Mouse (Mus musculus) small intestine, adult 2 months (tissue): ENCODE data around the gene Stom. TPM values are rescaled to one million over a fixed set of nuclear protein-coding genes. Genes with fewer than 3 reads are reported as not detected.

ENCODE experiments used
- H3K27ac ChIP-seq: fragments of 200-500 bp; 2 replicates; pipeline ENCODE4 v1.5.1; 2012; ENCODE audit warnings: low read depth, low read length, control low read depth, inconsistent platforms; ENCODE audit not compliant: insufficient read depth
- H3K27me3 ChIP-seq: fragments of 200-500 bp; 2 replicates; pipeline ENCODE4 v1.6.1; 2012; ENCODE audit warnings: mild to moderate bottlenecking, moderate library complexity, low read length, inconsistent platforms; ENCODE audit not compliant: control insufficient read depth, insufficient read depth
- H3K36me3 ChIP-seq: fragments of 200-500 bp; 2 replicates; pipeline ENCODE4 v1.6.1; 2012; ENCODE audit warnings: mild to moderate bottlenecking, low read length, control low read depth, inconsistent platforms; ENCODE audit not compliant: control insufficient read depth, insufficient read depth
- H3K4me1 ChIP-seq: fragments of 200-500 bp; 2 replicates; pipeline ENCODE4 v1.6.1; 2012; ENCODE audit warnings: low read length, inconsistent platforms, mixed read lengths; ENCODE audit not compliant: control insufficient read depth, insufficient read depth, insufficient read length
- H3K4me3 ChIP-seq: fragments of 200-500 bp; 2 replicates; pipeline ENCODE4 v1.5.1; 2012; ENCODE audit warnings: low read depth, mild to moderate bottlenecking, control low read depth, inconsistent platforms, low read length, moderate library complexity
- CTCF ChIP-seq: fragments of 200-500 bp; IDR thresholded peaks from 2 replicates; pipeline ENCODE4 v1.5.1; 2012; ENCODE audit warnings: low read depth, mild to moderate bottlenecking, control low read depth, inconsistent platforms, low read length, moderate library complexity, mixed read lengths; ENCODE audit not compliant: insufficient replicate concordance, insufficient read length; ENCODE audit errors: extremely low read depth
- POLR2A ChIP-seq: fragments of 200-500 bp; IDR thresholded peaks from 2 replicates; pipeline ENCODE4 v1.6.1; 2012; ENCODE audit warnings: low read depth, mild to moderate bottlenecking, control low read depth, inconsistent platforms, low read length, moderate library complexity
- WGBS: fragments of 180-500 bp; shearing (Covaris S2); methylation state at CpG from one replicate; pipeline ENCODE4 v1.1.7; 2018; 5-methylcytosine and 5-hydroxymethylcytosine counted together
- polyA plus RNA-seq: library from polyadenylated mRNA; depleted of rRNA; stranded (reverse); fragments of >200 nt; gene quantifications from 2 replicates; pipeline ENCODE4 v1.2.3, GENCODE M21; 2012; rRNA removed

Stom gene
- polyA plus RNA-seq, 1 experiment, result 55.4 TPM

DNA sequence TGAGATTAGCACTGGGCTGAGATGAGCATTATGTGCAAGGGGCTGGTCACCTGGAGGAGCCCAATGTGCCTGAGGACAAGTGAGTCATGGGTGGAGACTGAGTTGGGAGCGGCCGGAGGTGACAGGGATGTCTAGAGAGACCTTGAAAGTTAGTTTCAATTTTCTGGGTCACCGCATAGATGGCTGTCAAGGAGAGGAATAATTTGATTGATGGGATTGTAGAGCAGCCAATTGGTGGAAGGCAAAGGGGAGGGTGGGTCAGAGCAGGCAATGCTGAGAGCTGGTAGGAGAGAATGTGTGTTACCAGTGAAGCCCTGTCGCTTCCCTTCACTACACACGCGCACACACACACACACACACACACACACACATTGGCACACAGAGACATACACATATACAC, 67.6 kb downstream of the Stom start:
- no peak for TF ChIP-seq CTCF
- no peak for TF ChIP-seq POLR2A
- WGBS, result 64% methylated on average over 6 of the region's 6 CpGs
- Histone ChIP-seq H3K4me1 (peaks cover 55% of the 10 kb centered on the region), H3K4me3 (no peak overlapping the region), H3K27me3 (no peaks in the 10 kb centered on the region), H3K36me3 (no peaks in the 10 kb centered on the region), H3K27ac (peak overlapping the region; percentile 82)

GRCm38 (mm10) chr2:35267876-35268566, 68.8 kb downstream of the Stom start:
- Histone ChIP-seq H3K4me1 (peaks cover 47% of the 10 kb centered on the region), H3K4me3 (peak overlapping the region; percentile 32; the same call in 1 of the 2 replicates), H3K36me3 (no peaks in the 10 kb centered on the region), H3K27ac (peak overlapping the region; percentile 82), H3K27me3 (no peaks in the 10 kb centered on the region)
- 30% methylated on average over 10 of the region's 10 CpGs for WGBS
- TF ChIP-seq POLR2A, result no peak
- no peak for TF ChIP-seq CTCF

DNA sequence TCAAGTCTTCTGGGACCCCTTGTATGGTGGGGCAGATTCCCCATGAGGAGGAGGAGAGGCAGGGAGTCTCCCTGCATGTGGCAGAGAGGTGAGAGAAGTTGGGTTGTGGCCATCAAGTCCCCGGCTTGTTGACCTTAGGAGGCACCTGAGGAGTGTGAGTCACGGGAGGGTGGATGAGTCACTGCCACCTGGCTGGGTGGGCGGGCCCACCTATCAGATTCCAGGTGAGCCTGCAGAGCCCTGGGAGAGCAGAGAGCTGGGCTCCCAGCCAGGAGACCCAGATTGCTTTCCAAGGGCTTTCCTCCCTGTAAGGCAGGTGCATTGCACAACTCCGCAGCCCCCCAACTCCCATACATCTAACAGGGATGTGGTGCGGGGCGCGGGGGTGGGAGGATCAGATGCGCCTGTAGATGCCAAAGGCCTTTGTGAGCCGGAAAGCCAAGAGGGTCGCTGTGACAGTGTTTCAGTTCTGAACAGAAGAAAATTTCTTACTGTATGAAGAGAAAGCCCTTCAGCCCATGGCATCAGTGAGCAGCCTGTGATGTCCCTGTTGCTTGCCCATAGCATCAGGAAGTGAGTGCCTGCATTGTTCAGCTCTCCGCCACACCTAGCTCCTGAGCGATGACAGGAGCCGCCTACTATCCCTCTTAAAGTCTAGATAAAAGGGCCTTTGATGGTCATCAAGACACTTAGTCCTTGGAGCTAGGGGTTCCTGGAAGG, 69.5 kb downstream of the Stom start:
- H3K27me3 ChIP-seq, result no peaks in the 10 kb centered on the region
- no peak for TF ChIP-seq CTCF
- no peak for TF ChIP-seq POLR2A
- H3K36me3 ChIP-seq, result no peaks in the 10 kb centered on the region
- H3K27ac ChIP-seq, result peak overlapping the region; percentile 89
- 29% methylated on average over 13 of the region's 13 CpGs for WGBS
- H3K4me1 ChIP-seq, result peaks cover 43% of the 10 kb centered on the region
- peak overlapping the region; percentile 32 for H3K4me3 ChIP-seq

DNA sequence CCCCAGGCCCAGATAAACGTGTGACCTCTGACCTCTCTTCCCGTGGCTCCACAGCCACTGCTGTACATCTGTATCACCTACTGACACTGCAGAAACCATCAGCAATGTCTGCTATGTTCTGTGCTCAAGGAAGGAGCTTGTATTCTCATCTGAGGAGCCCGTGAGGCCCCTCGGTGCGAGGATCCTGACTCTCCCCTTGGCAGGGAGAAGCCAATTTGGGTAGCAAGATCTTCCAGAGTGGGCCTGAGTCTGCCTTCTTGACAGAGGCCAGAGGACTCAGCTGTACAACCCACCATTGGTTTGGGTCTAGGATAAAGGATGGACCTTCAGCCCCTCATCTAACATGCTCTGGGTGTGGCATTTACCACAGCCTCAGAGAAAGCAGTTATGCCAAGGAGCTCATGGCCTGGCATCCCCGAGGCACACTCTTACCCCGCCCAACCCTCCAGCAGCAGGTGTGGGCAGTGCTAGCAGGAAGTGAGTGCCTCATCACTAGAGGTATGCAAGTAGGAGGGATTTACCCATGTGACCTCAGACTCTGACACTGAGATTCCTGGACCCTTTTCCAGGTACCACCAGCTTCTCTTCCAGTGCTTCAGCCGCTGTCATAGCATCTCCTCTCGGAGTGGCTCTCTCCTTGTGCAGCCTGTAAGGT, 70.4 kb downstream of the Stom start:
- Histone ChIP-seq H3K4me3 (peak overlapping the region; percentile 32), H3K4me1 (peaks cover 37% of the 10 kb centered on the region), H3K27me3 (no peaks in the 10 kb centered on the region), H3K27ac (peak overlapping the region; percentile 89), H3K36me3 (no peaks in the 10 kb centered on the region)
- TF ChIP-seq CTCF (no peak), POLR2A (no peak)
- 41% methylated on average over 9 of the region's 9 CpGs for WGBS

- 80% methylated on average over 8 of the region's 8 CpGs for WGBS
- H3K27me3 ChIP-seq, result no peaks in the 10 kb centered on the region
- H3K36me3 ChIP-seq, result no peaks in the 10 kb centered on the region
- H3K4me3 ChIP-seq, result no peak overlapping the region
- H3K27ac ChIP-seq, result no peak overlapping the region
- no peak for TF ChIP-seq POLR2A
- no peak for TF ChIP-seq CTCF
- H3K4me1 ChIP-seq, result peaks cover 37% of the 10 kb centered on the region
These were observed 71.0 kb downstream of the Stom start for GRCm38 (mm10) chr2:35265775-35266174.

DNA sequence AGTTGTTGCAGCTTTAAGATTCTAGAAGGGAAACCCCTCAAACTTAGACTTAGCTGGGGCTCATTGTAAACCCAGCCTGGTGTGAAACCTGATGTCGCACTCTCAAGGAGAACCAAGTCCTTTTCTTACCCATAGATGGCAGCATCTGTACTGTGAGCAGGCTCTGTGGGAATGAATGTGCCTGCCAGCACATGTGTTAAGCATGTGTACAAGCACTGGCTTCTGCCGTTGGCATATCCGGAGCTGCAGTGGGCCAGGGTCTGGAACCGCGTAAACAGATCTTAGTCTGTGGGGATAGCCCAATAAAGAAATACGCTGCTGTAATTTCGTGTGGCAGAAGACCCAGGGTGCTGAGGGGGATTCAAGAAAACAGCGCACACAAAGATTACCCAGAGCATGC, 71.5 kb downstream of the Stom start:
- 42% methylated on average over 8 of the region's 8 CpGs for WGBS
- H3K4me1 ChIP-seq, result peaks cover 33% of the 10 kb centered on the region

DNA sequence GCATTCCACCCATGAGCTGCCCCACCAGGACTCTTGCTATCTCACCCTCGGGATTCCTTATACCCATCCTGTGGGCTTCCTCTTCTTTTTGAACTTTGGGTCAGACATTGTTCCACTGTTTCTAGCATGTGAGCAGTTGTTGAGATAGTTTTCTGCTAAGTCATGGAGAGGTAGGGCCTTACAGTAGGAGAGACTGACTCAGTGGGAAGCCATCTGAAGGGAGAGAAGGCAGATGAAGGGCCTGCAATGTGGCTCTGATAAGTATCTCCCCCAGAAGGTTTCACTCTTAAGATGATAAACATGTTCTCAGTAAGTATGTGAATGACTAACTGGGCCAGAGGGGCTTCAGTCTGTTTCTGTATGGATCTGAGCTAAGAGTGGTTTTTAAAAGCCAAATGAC, 72.7 kb downstream of the Stom start:
- Histone ChIP-seq H3K27me3 (no peaks in the 10 kb centered on the region), H3K4me1 (peaks cover 25% of the 10 kb centered on the region), H3K4me3 (no peak overlapping the region), H3K27ac (no peak overlapping the region), H3K36me3 (no peaks in the 10 kb centered on the region)
- 76% methylated on average over 1 of the region's 1 CpGs for WGBS
- TF ChIP-seq POLR2A (no peak), CTCF (no peak)

More for the DNA sequence above, 71.5 kb downstream of the Stom start:
- no peak overlapping the region for H3K4me3 ChIP-seq
- TF ChIP-seq CTCF (peak; percentile 47; the same call in 1 of the 2 replicates), POLR2A (no peak)
- no peak overlapping the region for H3K27ac ChIP-seq
- H3K36me3 ChIP-seq, result no peaks in the 10 kb centered on the region
- H3K27me3 ChIP-seq, result no peaks in the 10 kb centered on the region

Other genes starting within 250 kb of the Stom start
- gene AI182371, start 235.4 kb downstream of the Stom start, polyA plus RNA-seq, result 0.22 TPM in 1 of 2 replicates, not detected in the other
- gene Cntrl, start 227.5 kb downstream of the Stom start, polyA plus RNA-seq, result 3.0 and 5.2 TPM in 2 replicates
- gene Rab14, start 135.9 kb downstream of the Stom start, polyA plus RNA-seq, result 28.2 and 239 TPM in 2 replicates
- 198 and 205 TPM in 2 replicates for gene Gsn, start 80.6 kb downstream of the Stom start, polyA plus RNA-seq
- gene 4930568D16Rik, start 30.8 kb upstream of the Stom start, polyA plus RNA-seq, result not detected in 2 replicates
- not detected in 2 replicates for gene 4930402F06Rik, start 60.2 kb upstream of the Stom start, polyA plus RNA-seq
- gene Ggta1, start 126.3 kb upstream of the Stom start, polyA plus RNA-seq, result 3.5 and 3.6 TPM in 2 replicates
- 66.2 and 140 TPM in 2 replicates for gene Dab2ip, start 221.3 kb upstream of the Stom start, polyA plus RNA-seq